Mouse (Mus musculus): ENCODE measurements around the gene Asb16. TPM values are rescaled to one million over a fixed set of nuclear protein-coding genes. Genes with fewer than 3 reads are reported as not detected.

The Asb16 gene
- polyA plus RNA-seq (2012; rRNA removed): 0.25 and 0.56 TPM in 2 replicates

DNA sequence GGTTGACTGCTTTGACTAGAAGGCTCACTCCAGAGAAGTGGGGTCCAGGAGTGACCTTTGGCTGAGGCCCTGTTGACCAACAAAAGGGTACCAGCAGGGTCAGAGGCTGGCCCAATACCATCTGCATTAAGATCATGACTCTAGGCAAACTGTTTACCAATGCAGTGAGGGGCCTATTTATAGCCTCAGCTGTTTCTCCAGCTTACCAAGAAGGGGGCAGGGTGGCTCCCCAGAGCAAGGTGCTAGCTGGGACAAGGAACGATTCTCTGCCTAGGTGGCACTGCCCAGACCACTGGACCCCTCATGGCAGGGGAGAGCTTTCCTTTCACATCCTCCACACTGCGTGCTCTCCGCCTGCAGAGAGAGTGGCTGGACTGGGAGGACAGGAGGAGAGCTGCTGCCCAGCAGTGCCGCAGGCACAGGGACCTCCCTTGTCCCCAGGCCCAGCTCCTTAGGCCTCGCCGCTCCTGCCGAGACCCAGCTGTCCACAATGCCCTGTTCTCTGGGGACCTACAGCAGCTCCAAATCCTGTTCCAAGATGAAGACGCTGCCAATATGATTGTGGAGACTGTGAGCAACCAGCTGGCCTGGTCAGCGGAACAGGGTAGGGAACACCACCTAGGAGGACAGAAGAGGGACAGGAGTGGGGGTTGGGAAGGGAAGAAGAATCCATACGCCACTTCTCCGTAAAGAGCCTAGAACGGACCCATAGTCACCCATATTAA lies at the start of gene Asb16:
Asb16 (plus strand) TSS at position 224 of the 725 bp plus-strand sequence.
- DNase-seq (ENCODE audit: low read depth): no peak
- TF ChIP-seq POLR2A (IDR thresholded peaks at IDR 0.05; ENCODE audit: borderline replicate concordance, extremely low read depth, insufficient read depth, insufficient read length, poor library complexity, severe bottlenecking) (no peak), CTCF (IDR thresholded peaks at IDR 0.05; ENCODE audit: borderline replicate concordance, extremely low read depth, insufficient read depth, insufficient read length) (no peak)

DNA sequence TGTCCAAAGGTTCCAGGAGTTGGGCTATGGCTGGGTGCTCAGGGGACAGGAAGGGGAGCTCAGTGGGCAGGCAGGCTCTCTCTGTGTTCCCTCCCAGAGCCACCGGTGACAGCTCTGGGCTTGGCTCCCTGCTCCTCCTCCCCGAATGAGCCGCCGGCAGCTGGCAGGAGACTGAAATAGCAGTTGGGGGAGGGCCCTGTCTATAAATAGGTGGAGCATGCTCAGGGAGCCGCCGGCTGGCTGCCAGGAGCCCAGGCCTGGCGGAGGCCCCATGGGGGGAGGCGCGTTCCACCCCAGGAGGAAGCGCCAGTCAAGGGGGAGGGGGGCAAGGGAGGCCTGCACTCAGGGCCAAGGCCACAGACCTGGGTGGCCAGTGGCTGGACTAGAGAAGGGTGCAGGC lies 49.8 kb upstream of the Asb16 start:
- peak; percentile 97 for DNase-seq (ENCODE audit: low read depth)
- TF ChIP-seq CTCF (IDR thresholded peaks at IDR 0.05; ENCODE audit: borderline replicate concordance, extremely low read depth, insufficient read depth, insufficient read length) (no peak), POLR2A (IDR thresholded peaks at IDR 0.05; ENCODE audit: borderline replicate concordance, extremely low read depth, insufficient read depth, insufficient read length, poor library complexity, severe bottlenecking) (no peak)

DNA sequence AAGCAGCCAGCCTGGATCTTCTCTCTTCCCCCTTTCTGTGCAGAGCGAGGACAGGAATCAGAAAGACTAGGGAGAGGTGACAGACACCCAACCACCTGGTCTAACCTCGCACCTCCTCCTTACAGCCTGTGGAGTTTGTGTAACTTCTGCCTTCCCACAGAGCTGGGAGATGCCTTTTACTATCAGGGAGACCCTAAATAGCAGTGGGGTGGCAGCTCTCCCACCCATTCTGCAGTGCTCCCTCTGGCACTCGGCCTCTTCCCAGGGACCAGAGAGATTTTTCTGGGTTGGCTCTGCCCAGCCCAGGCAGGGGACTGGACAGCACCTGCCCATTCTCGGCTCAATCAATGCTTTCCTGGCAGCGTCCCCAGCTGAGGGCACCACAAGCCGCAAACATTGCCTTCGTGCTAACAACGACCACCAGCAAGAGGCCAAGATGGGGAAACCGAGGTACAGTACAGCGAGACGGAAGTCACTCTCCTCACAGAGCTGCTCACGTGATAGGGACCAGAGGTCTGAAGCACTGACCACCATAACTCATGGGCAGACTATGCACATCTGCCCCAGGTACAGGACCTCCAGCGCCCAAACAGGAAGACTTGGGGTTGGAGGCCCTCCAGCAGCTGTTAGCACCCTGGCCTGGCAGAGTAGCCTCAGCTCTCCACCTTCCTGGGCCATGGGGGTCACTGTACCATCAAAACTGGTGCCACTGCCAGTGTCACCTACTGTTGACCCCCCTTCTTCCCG lies 49.1 kb upstream of the Asb16 start:
- no peak for DNase-seq (ENCODE audit: low read depth)
- TF ChIP-seq CTCF (IDR thresholded peaks at IDR 0.05; ENCODE audit: borderline replicate concordance, extremely low read depth, insufficient read depth, insufficient read length) (no peak), POLR2A (IDR thresholded peaks at IDR 0.05; ENCODE audit: borderline replicate concordance, extremely low read depth, insufficient read depth, insufficient read length, poor library complexity, severe bottlenecking) (no peak)

DNA sequence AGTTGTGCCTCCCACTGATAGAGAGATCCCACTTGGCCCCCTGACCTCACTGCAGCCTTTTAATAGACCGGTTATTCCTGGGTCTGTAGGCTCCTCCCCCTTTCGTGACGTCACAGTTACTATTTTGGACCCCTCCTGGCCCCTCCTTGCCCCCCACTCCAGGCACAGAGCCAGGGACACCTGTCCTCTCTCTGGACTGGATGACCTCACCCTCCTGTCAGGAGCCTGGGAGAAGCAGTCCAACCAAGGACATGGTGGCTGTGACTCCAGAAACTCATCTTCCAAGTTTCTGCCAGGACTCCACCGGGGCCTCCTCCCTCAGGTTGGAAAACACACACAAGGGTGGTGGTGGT lies 48.6 kb upstream of the Asb16 start:
- TF ChIP-seq CTCF (IDR thresholded peaks at IDR 0.05; ENCODE audit: borderline replicate concordance, extremely low read depth, insufficient read depth, insufficient read length): no peak
- TF ChIP-seq POLR2A (IDR thresholded peaks at IDR 0.05; ENCODE audit: borderline replicate concordance, extremely low read depth, insufficient read depth, insufficient read length, poor library complexity, severe bottlenecking): no peak
- no peak for DNase-seq (ENCODE audit: low read depth)

DNA sequence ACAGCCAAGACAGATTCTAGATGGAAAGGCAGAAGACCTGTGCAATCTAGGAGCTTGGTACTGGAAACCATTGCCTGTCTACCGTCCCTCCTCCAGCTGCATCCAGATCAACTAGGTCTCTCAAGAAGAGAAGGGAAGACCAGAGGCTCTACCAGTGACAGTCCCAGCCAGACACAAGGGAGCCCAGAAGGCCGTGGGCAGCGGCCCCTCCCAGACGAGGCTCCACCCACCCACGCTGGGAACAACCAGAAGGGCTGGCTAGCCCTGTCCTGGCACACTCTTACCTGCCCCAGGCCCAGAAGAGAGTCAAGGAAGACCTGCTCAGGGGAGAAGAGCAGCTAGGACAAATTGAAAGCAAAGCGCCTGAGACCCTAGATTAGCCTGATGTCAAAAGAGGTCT lies 48.1 kb upstream of the Asb16 start:
- no peak for TF ChIP-seq CTCF (IDR thresholded peaks at IDR 0.05; ENCODE audit: borderline replicate concordance, extremely low read depth, insufficient read depth, insufficient read length)
- no peak for TF ChIP-seq POLR2A (IDR thresholded peaks at IDR 0.05; ENCODE audit: borderline replicate concordance, extremely low read depth, insufficient read depth, insufficient read length, poor library complexity, severe bottlenecking)
- DNase-seq (ENCODE audit: low read depth): no peak

DNA sequence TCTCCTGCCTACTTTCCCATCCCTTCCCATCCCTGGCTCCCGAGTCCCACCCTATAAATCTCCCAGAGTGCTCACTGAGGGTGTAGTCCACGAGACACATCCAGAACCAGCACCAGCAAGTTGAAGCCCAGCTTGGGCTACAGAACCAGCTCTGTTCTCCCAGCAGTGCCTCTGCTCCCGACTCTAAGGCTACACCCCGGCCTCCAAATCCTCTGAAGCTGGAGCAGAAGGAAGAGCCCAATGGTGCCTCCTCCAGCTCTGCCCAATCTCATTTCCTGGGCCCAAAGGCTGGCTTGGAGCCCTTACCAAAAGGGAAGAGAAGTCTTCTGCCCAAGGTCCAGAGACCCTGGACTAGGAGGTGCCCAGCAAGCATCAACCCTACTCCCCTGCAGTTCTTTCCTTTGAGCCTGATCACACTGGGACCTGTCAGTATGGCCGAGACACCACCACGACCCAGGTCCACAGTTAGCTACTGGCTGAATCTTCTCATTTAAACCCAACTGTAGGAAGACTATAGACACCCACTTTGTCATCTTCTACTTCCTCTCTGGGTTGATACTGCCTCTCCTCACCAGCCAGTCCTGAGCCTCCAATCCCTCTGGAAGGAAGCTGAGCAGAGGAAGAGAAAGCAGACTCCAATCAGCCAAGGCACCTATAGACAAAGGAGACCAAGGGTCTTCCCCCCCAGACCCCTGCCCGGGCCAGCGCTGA lies 47.1 kb upstream of the Asb16 start:
- TF ChIP-seq POLR2A (IDR thresholded peaks at IDR 0.05; ENCODE audit: borderline replicate concordance, extremely low read depth, insufficient read depth, insufficient read length, poor library complexity, severe bottlenecking) (no peak), CTCF (IDR thresholded peaks at IDR 0.05; ENCODE audit: borderline replicate concordance, extremely low read depth, insufficient read depth, insufficient read length) (no peak)

DNA sequence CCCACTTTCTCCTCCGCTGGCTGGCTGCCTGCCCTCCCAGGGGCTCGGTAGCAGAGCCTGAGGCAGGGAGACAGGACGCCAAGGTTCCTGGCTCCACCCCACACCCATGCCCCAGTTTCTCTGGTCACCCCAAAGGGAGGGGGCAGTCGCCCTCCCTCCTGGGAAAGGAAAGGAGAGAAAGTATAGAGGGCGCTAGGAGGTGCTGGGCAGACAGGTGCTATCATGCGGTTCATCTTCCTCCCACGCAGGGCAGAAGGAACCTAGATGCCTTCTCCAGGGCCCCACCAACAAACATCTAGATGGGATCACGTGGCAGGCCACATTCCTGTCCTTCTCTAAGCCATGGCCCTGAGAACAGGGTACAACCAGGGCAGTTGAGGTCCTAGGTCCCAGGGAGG lies 46.6 kb upstream of the Asb16 start:
- no peak for DNase-seq (ENCODE audit: low read depth)
- TF ChIP-seq CTCF (IDR thresholded peaks at IDR 0.05; ENCODE audit: borderline replicate concordance, extremely low read depth, insufficient read depth, insufficient read length): no peak
- TF ChIP-seq POLR2A (IDR thresholded peaks at IDR 0.05; ENCODE audit: borderline replicate concordance, extremely low read depth, insufficient read depth, insufficient read length, poor library complexity, severe bottlenecking): no peak

More for the DNA sequence above, 47.1 kb upstream of the Asb16 start:
- no peak for DNase-seq (ENCODE audit: low read depth)

DNA sequence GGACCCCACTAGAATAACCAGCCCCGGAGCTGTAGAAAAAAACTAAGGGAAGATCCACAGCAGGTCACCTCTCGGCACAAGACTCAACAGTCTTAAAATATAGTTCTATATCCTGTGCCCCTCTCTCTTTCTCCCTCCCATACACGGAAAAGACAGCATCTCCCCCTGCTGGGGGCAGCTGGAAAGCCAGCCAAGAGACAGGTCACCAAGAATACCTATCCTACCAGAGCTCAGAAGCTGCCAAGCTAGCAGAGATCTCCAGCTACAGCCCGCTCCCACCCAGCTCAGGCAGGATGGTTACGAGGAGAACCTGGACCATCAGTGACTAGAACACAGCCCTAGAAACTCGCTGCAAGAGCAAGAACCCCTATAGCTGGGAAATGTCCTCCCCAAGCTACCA lies 45.4 kb upstream of the Asb16 start:
- peak; percentile 56 for DNase-seq (ENCODE audit: low read depth)

DNA sequence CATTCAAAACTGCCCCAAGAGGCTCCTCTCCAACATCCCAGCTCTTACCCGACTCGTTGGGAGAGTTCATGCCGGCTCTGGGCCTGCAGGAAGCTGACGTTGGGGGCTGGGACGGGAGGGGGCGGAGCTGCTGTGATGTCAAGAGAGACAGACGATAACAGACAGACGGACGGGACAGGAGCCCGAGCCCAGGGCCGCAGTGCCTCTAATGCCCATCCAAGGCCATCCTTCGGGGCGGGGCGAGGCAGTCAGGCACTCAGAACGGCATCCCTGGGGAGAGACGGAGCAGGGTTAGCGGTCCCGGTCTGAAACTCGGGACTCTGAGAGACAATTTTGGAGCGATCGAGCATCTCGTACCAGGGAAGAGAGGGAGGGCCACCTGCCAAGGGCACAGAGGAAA lies 43.9 kb upstream of the Asb16 start:
- peak; percentile 20 for DNase-seq (ENCODE audit: low read depth)
- no peak for TF ChIP-seq POLR2A (IDR thresholded peaks at IDR 0.05; ENCODE audit: borderline replicate concordance, extremely low read depth, insufficient read depth, insufficient read length, poor library complexity, severe bottlenecking)
- TF ChIP-seq CTCF (IDR thresholded peaks at IDR 0.05; ENCODE audit: borderline replicate concordance, extremely low read depth, insufficient read depth, insufficient read length): no peak

More for the DNA sequence above, 45.4 kb upstream of the Asb16 start:
- TF ChIP-seq CTCF (IDR thresholded peaks at IDR 0.05; ENCODE audit: borderline replicate concordance, extremely low read depth, insufficient read depth, insufficient read length) (peak; percentile 71; the same call in 1 of the 2 replicates), POLR2A (IDR thresholded peaks at IDR 0.05; ENCODE audit: borderline replicate concordance, extremely low read depth, insufficient read depth, insufficient read length, poor library complexity, severe bottlenecking) (no peak)

DNA sequence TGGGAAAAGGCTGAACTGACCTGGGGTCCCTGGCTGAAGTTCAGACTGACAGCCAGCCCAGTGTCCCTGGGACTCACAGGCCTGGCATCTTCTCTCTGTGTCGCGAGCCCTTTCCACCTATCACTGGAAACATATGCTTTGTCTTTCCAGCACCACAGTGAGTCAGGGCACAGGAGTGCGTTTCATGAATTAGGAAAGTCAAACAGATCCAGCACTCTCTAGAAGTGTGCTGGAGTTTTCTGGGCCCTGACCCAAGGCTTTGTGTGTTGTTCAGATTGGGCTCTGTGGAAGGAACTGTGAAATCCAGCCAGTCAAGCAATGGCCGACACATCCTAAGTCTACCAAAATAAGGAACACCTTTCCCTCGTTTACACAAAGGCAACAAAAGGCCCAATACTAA lies 43.3 kb upstream of the Asb16 start:
- TF ChIP-seq POLR2A (IDR thresholded peaks at IDR 0.05; ENCODE audit: borderline replicate concordance, extremely low read depth, insufficient read depth, insufficient read length, poor library complexity, severe bottlenecking): no peak
- no peak for TF ChIP-seq CTCF (IDR thresholded peaks at IDR 0.05; ENCODE audit: borderline replicate concordance, extremely low read depth, insufficient read depth, insufficient read length)
- DNase-seq (ENCODE audit: low read depth): no peak
